Mouse (Mus musculus) MEL (cell line): ENCODE measurements around the gene Cntn5.

Experiments
- CHD1 ChIP-seq: IDR thresholded peaks from 2 replicates; pipeline ENCODE4 v1.6.1; 2012; ENCODE audit warnings: low read depth, mild to moderate bottlenecking, inconsistent platforms, low read length, improper control_type of control experiment
- CTCF ChIP-seq, 3 experiments: IDR thresholded peaks in 2 of 3; conservative IDR thresholded peaks in 1 of 3; 2 replicates each; pipeline ENCODE4 v1.5.1; 2011 to 2012; ENCODE audit warnings: low read length in 3 of 3, low read depth in 2 of 3, mild to moderate bottlenecking in 2 of 3, improper control_type of control experiment in 1 of 3, inconsistent platforms in 1 of 3, mixed read lengths in 1 of 3, moderate library complexity in 1 of 3; ENCODE audit not compliant: control insufficient read depth in 1 of 3, insufficient read depth in 1 of 3, poor library complexity in 1 of 3, severe bottlenecking in 1 of 3
- E2F4 ChIP-seq: IDR thresholded peaks from 2 replicates; pipeline ENCODE4 v1.6.1; 2011; ENCODE audit warnings: low read depth, low read length, improper control_type of control experiment, borderline replicate concordance
- ELF1 ChIP-seq: IDR thresholded peaks from 2 replicates; pipeline ENCODE4 v1.6.1; 2014; ENCODE audit warnings: low read depth, mild to moderate bottlenecking, inconsistent platforms, low read length, improper control_type of control experiment, moderate library complexity
- EP300 ChIP-seq, 2 experiments: IDR thresholded peaks; 2 replicates each; pipeline ENCODE4 v1.6.1; 2011; ENCODE audit warnings: improper control_type of control experiment in 2 of 2, low read length in 2 of 2, low read depth in 1 of 2, mild to moderate bottlenecking in 1 of 2
- GABPA ChIP-seq: IDR thresholded peaks from 2 replicates; pipeline ENCODE4 v1.6.1; 2012; ENCODE audit warnings: low read depth, mild to moderate bottlenecking, inconsistent platforms, low read length, improper control_type of control experiment, moderate library complexity
- JUND ChIP-seq: IDR thresholded peaks from 2 replicates; pipeline ENCODE4 v1.6.1; 2011; ENCODE audit warnings: low read depth, mild to moderate bottlenecking, improper control_type of control experiment, low read length
- POLR2A ChIP-seq, 2 experiments: IDR thresholded peaks; 2 replicates each; pipeline ENCODE4 v1.6.1; 2011 to 2012; ENCODE audit warnings: low read length in 2 of 2, mild to moderate bottlenecking in 2 of 2, control low read depth in 1 of 2, improper control_type of control experiment in 1 of 2, low read depth in 1 of 2, moderate library complexity in 1 of 2; ENCODE audit not compliant: control insufficient read depth in 1 of 2, insufficient read depth in 1 of 2, poor library complexity in 1 of 2
- RCOR1 ChIP-seq: IDR thresholded peaks from 2 replicates; pipeline ENCODE4 v1.6.1; 2012; ENCODE audit warnings: low read depth, mild to moderate bottlenecking, inconsistent platforms, low read length, improper control_type of control experiment
- TBP ChIP-seq: IDR thresholded peaks from 2 replicates; pipeline ENCODE4 v1.8.0; 2011; ENCODE audit warnings: low read depth, low read length, improper control_type of control experiment
- TCF12 ChIP-seq: IDR thresholded peaks from 2 replicates; pipeline ENCODE4 v1.6.1; 2014; ENCODE audit warnings: low read depth, mild to moderate bottlenecking, inconsistent platforms, low read length, improper control_type of control experiment, moderate library complexity
- USF1 ChIP-seq: IDR thresholded peaks from 2 replicates; pipeline ENCODE4 v1.6.1; 2014; ENCODE audit warnings: low read depth, mild to moderate bottlenecking, inconsistent platforms, low read length, improper control_type of control experiment, moderate library complexity

DNA sequence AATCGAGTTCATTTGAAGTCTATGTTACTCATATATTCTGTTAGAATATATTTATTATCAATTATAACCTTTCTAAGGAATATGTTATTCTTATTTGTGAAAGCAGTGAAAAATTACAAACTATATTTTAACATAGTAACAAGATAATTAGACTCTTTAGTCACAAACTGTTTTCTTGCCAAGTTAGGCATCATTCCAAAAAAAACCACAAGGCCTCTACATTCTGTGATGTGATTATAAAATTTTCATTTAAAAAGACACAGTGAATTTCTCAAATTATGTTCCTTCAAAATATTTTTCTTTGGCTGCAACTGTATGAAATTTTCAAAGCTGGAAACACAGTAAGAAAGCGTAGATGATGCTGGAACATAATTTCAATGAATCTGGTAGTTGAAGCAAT, 180.4 kb downstream of the Cntn5 start:
- TF ChIP-seq TCF12 (no peak), E2F4 (no peak), RCOR1 (no peak), USF1 (no peak), CTCF (IDR thresholded peaks at IDR 0.05 in 2 of 3, conservative IDR thresholded peaks at IDR 0.05 in 1 of 3; ENCODE audit: control insufficient read depth in 1 of 3, insufficient read depth in 1 of 3, low read depth in 2 of 3, low read length in 3 of 3, poor library complexity in 1 of 3, severe bottlenecking in 1 of 3) (no peak), JUND (no peak), EP300 (IDR thresholded peaks at IDR 0.05; ENCODE audit: low read depth in 1 of 2, low read length in 2 of 2) (no peak), ELF1 (no peak), TBP (no peak), CHD1 (no peak), GABPA (no peak), POLR2A (IDR thresholded peaks at IDR 0.05; ENCODE audit: control insufficient read depth in 1 of 2, insufficient read depth in 1 of 2, low read depth in 1 of 2, low read length in 2 of 2, poor library complexity in 1 of 2) (no peak)
